Mouse (Mus musculus): Measurements from ENCODE around the gene Tmem247.

GRCm38 (mm10) chr17:86895191-86895590, 22.0 kb upstream of the Tmem247 start:
- TF ChIP-seq POLR2AphosphoS5 (IDR thresholded peaks at IDR 0.05; ENCODE audit: insufficient replicate concordance, low read depth, low read length) (no peak), CTCF (IDR thresholded peaks at IDR 0.05; ENCODE audit: low read depth, low read length) (no peak), GATA1 (IDR thresholded peaks at IDR 0.05; ENCODE audit: borderline replicate concordance, low read length) (no peak), GATA2 (IDR thresholded peaks at IDR 0.05; ENCODE audit: borderline replicate concordance, low read depth, low read length) (no peak), TAL1 (conservative IDR thresholded peaks at IDR 0.05; ENCODE audit: low read depth, low read length) (no peak)
